Mouse (Mus musculus) gastrocnemius, postnatal 25 days (tissue): Measurements from ENCODE around the gene Ddx47. TPM values are rescaled to one million over a fixed set of nuclear protein-coding genes. Genes with fewer than 3 reads are reported as not detected.

ENCODE experiments used
- DNase-seq: peaks from one replicate; pipeline ENCODE4 v3.0.0; 2022
- total RNA-seq, 2 experiments: library from RNA; stranded (reverse); gene quantifications; 1 replicate in 1 of 2; 2 replicates in 1 of 2; pipeline ENCODE4 v1.2.3; 2021

Ddx47 gene
- total RNA-seq, 2 experiments from 2014 or later = 26.1 to 26.4 TPM

DNA sequence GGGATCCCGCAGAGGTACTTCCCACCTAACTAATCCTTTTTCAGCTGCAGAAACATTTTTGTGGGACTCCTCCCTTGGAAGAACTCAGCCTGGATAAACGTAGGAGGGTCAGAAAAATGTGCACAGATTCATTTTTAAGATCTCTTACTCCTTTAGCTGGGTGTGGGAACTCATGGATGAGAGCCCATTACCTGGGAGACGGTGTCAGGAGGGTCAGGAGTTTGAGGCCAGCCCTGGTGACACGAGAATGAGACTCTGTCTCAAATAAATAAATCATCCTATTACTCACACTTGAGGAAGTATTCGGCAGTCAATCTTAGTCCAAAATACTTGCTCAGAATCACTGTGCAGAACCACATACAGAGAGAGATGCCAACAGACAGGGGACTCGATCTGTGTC, 58.4 kb downstream of the Ddx47 start:
- no peak for DNase-seq

DNA sequence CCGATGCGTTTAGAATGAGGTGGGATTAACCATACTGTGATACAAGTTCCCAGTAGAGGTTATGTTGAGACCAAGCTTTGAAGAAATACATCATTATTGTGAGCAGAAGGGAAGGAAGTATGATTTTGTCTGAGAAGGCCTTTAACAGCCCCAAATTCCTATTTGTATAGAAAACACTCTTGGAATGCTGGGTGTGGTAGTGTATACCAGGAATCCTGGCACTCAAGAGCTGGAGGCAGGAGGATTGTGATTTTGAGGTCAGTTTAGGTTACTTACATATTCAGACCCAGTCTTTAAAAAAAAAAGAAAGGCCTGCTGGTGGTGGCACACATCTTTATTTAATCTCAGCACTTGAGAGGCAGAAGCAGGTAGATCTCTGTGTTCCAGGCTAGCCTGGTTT, 58.9 kb downstream of the Ddx47 start:
- DNase-seq = no peak

Other genes starting within 250 kb of the Ddx47 start
- 10 to 100 TPM; 13.3 to 17.4 TPM for gene Dusp16, start 219.0 kb upstream of the Ddx47 start, total RNA-seq
- gene Crebl2, start 181.5 kb upstream of the Ddx47 start, total RNA-seq = 1 to 10 TPM; 7.2 to 7.6 TPM
- gene Gpr19, start 113.0 kb upstream of the Ddx47 start, total RNA-seq = 1 to 10 TPM; 3.2 to 4.0 TPM
- gene Cdkn1b, start 91.2 kb upstream of the Ddx47 start, total RNA-seq = 10 to 100 TPM; 33.9 to 34.0 TPM
- 1 to 10 TPM; 1.4 to 1.9 TPM for gene Apold1, start 29.9 kb upstream of the Ddx47 start, total RNA-seq
- under 1 TPM; 0.38 to 0.75 TPM for gene Gprc5a, start 54.0 kb downstream of the Ddx47 start, total RNA-seq
- gene Gprc5d, start 106.7 kb downstream of the Ddx47 start, total RNA-seq = not detected
- 1 to 10 TPM; 3.4 to 3.9 TPM for gene Fam234b, start 186.4 kb downstream of the Ddx47 start, total RNA-seq
- gene Hebp1, start 186.4 kb downstream of the Ddx47 start, total RNA-seq = 10 to 100 TPM in 1 of 2 experiments, 1 to 10 TPM in 1; 4.8 to 10.2 TPM
- gene Gsg1, start 242.7 kb downstream of the Ddx47 start, total RNA-seq = not detected